Mouse (Mus musculus) fibroblast of lung, adult 2 months (primary cell): ENCODE results near the gene Slc17a5.

Source experiments
- DNase-seq: peaks from one replicate; pipeline ENCODE4 v3.0.0-alpha.2; 2011; ENCODE audit warnings: low read depth

Gene Slc17a5

GRCm38 (mm10) chr9:78558586-78559214 lies 29.1 kb downstream of the Slc17a5 start:
- DNase-seq: peak; percentile 46

- DNase-seq: no peak
These were observed 30.8 kb downstream of the Slc17a5 start for GRCm38 (mm10) chr9:78557041-78557440.

GRCm38 (mm10) chr9:78552984-78553383 lies 34.9 kb downstream of the Slc17a5 start:
- DNase-seq: peak; percentile 53

- DNase-seq: no peak
These were observed 36.1 kb downstream of the Slc17a5 start for GRCm38 (mm10) chr9:78551761-78552160.

GRCm38 (mm10) chr9:78547742-78548141 lies 40.1 kb downstream of the Slc17a5 start:
- no peak for DNase-seq

GRCm38 (mm10) chr9:78546944-78547343 lies 40.9 kb downstream of the Slc17a5 start:
- DNase-seq: no peak

GRCm38 (mm10) chr9:78541758-78542157 lies 46.1 kb downstream of the Slc17a5 start:
- no peak for DNase-seq

- no peak for DNase-seq
These were observed 49.4 kb downstream of the Slc17a5 start for GRCm38 (mm10) chr9:78538421-78538820.

GRCm38 (mm10) chr9:78537154-78537873 lies 50.5 kb downstream of the Slc17a5 start:
- no peak for DNase-seq

GRCm38 (mm10) chr9:78534606-78535005 lies 53.2 kb downstream of the Slc17a5 start:
- DNase-seq: no peak

- no peak for DNase-seq
These were observed 54.4 kb downstream of the Slc17a5 start for GRCm38 (mm10) chr9:78533296-78533935.

- no peak for DNase-seq
These were observed 55.5 kb downstream of the Slc17a5 start for GRCm38 (mm10) chr9:78532341-78532819.

GRCm38 (mm10) chr9:78531816-78532215 lies 56.0 kb downstream of the Slc17a5 start:
- no peak for DNase-seq

- peak; percentile 73 for DNase-seq
These were observed 60.0 kb downstream of the Slc17a5 start for GRCm38 (mm10) chr9:78527767-78528381.

- peak; percentile 94 for DNase-seq
These were observed 60.5 kb downstream of the Slc17a5 start for GRCm38 (mm10) chr9:78527301-78527761.

GRCm38 (mm10) chr9:78526206-78526605 lies 61.6 kb downstream of the Slc17a5 start:
- no peak for DNase-seq

- DNase-seq: no peak
These were observed 62.2 kb downstream of the Slc17a5 start for GRCm38 (mm10) chr9:78525451-78526135.

- no peak for DNase-seq
These were observed 66.2 kb downstream of the Slc17a5 start for GRCm38 (mm10) chr9:78521689-78522088.

- DNase-seq: no peak
These were observed 66.8 kb downstream of the Slc17a5 start for GRCm38 (mm10) chr9:78520780-78521601.

GRCm38 (mm10) chr9:78520127-78520779 lies 67.6 kb downstream of the Slc17a5 start:
- DNase-seq: no peak
